Mouse (Mus musculus): ENCODE data around the gene Gm44596.

The Gm44596 gene

DNA sequence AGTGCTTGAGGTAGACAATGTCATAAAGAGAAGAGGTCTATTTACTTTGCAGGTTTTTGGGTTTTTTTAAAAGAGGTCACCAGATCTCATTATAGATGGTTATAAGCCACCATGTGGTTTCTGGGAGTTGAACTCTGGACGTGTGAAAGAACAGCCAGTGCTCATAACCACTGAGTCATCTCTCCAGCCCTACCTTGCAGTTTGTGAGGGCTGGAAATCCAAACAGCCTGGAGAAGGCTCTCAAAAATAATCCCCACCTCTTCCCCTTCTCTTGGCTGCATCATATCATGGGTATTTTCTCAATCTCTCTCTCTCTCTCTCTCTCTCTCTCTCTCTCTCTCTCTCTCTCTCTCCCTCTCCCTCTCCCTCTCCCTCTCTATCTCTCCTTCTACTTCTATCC lies 15.4 kb downstream of the Gm44596 start:
- Histone ChIP-seq H3K27me3 (ENCODE audit: insufficient read depth, low read length) (no peaks in the 10 kb centered on the region), H3K4me1 (replicated peaks; ENCODE audit: low read depth, low read length) (0 out of 2 replicates have a peak, but pooled peaks cover 3% of the 10 kb centered on the region), H3K9me3 (ENCODE audit: low read length) (no peaks in the 10 kb centered on the region), H3K36me3 (ENCODE audit: insufficient read depth, low read length) (no peaks in the 10 kb centered on the region), H3K4me3 (replicated peaks; ENCODE audit: low read length) (no peak overlapping the region)
- no peak for TF ChIP-seq NANOG (IDR thresholded peaks at IDR 0.05; ENCODE audit: borderline replicate concordance, low read length)
- TF ChIP-seq POU5F1 (IDR thresholded peaks at IDR 0.05; ENCODE audit: borderline replicate concordance, low read length) = no peak
- TF ChIP-seq CTCF (conservative IDR thresholded peaks at IDR 0.05; ENCODE audit: low read length) = no peak

GRCm38 (mm10) chr6:128397574-128398261 lies 22.4 kb downstream of the Gm44596 start:
- Histone ChIP-seq H3K9me3 (ENCODE audit: low read length) (no peaks in the 10 kb centered on the region), H3K4me1 (replicated peaks; ENCODE audit: low read depth, low read length) (peaks cover 11% of the 10 kb centered on the region; the same call in 1 of the 2 replicates), H3K4me3 (replicated peaks; ENCODE audit: low read length) (no peak overlapping the region), H3K27me3 (ENCODE audit: insufficient read depth, low read length) (peaks cover 19% of the 10 kb centered on the region), H3K36me3 (ENCODE audit: insufficient read depth, low read length) (no peaks in the 10 kb centered on the region)
- TF ChIP-seq POU5F1 (IDR thresholded peaks at IDR 0.05; ENCODE audit: borderline replicate concordance, low read length) (no peak), NANOG (IDR thresholded peaks at IDR 0.05; ENCODE audit: borderline replicate concordance, low read length) (no peak), CTCF (conservative IDR thresholded peaks at IDR 0.05; ENCODE audit: low read length) (no peak)

DNA sequence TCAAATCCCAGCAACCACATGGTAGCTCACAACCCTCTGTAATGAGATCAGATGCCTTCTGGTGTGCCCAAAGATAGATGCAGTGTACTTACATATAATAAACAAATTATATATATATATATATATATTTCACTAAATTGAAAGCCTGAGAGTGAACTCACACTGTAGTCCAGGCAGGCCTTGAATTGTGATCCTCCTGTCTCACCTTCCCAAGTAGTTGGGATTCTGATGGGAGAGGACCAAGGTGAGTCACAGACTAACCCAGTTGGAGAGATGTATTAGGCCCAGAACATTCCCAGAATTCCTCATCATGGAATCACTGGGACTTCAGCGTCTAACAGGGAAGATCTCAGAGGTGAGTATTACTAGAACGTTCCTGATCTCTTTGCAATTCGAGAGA lies 23.7 kb downstream of the Gm44596 start, which contains the start of gene Nrip2:
Gene Nrip2, plus strand, starts transcription at position 301 of the 400 bp plus-strand sequence.
- peaks cover 19% of the 10 kb centered on the region for H3K27me3 ChIP-seq (ENCODE audit: insufficient read depth, low read length)
- H3K4me3 ChIP-seq (replicated peaks; ENCODE audit: low read length) = peak within 1 kb of the TSS; percentile 30; the same call in 1 of the 2 replicates
- H3K4me1 ChIP-seq (replicated peaks; ENCODE audit: low read depth, low read length) = peaks cover 11% of the 10 kb centered on the region; the same call in 1 of the 2 replicates
- H3K36me3 ChIP-seq (ENCODE audit: insufficient read depth, low read length) = no peaks in the 10 kb centered on the region
- TF ChIP-seq CTCF (conservative IDR thresholded peaks at IDR 0.05; ENCODE audit: low read length) (no peak), POU5F1 (IDR thresholded peaks at IDR 0.05; ENCODE audit: borderline replicate concordance, low read length) (no peak), NANOG (IDR thresholded peaks at IDR 0.05; ENCODE audit: borderline replicate concordance, low read length) (no peak)
- H3K9me3 ChIP-seq (ENCODE audit: low read length) = no peaks in the 10 kb centered on the region

GRCm38 (mm10) chr6:128399421-128400185 lies 24.3 kb downstream of the Gm44596 start:
- Histone ChIP-seq H3K4me1 (replicated peaks; ENCODE audit: low read depth, low read length) (peaks cover 11% of the 10 kb centered on the region; the same call in 1 of the 2 replicates), H3K27me3 (ENCODE audit: insufficient read depth, low read length) (peaks cover 19% of the 10 kb centered on the region), H3K4me3 (replicated peaks; ENCODE audit: low read length) (peak overlapping the region; percentile 30; the same call in 1 of the 2 replicates), H3K9me3 (ENCODE audit: low read length) (no peaks in the 10 kb centered on the region), H3K36me3 (ENCODE audit: insufficient read depth, low read length) (no peaks in the 10 kb centered on the region)
- TF ChIP-seq NANOG (IDR thresholded peaks at IDR 0.05; ENCODE audit: borderline replicate concordance, low read length) (no peak), CTCF (conservative IDR thresholded peaks at IDR 0.05; ENCODE audit: low read length) (no peak), POU5F1 (IDR thresholded peaks at IDR 0.05; ENCODE audit: borderline replicate concordance, low read length) (no peak)

DNA sequence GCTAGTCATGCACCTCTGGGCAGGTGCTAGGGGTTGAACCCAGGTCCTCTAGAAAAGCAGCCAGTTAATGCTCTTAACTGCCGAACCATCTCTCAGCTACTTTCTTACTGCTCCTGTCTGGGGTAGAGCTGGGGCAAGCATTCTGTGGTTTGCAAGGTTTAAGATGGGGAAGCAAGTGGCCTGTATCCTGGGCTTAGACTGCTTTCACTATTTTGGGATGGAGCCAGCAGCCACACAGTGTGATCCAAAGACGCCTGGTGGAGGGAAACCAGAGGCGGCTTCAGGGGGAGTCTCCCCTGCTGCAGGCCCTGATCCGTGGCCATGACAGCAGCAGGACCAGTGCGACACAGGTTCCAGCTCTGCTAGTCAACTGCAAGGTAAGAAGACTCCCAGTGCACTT lies 29.4 kb downstream of the Gm44596 start:
- peaks cover 39% of the 10 kb centered on the region for H3K4me1 ChIP-seq (replicated peaks; ENCODE audit: low read depth, low read length)
- peaks cover 42% of the 10 kb centered on the region for H3K36me3 ChIP-seq (ENCODE audit: insufficient read depth, low read length)
- H3K27me3 ChIP-seq (ENCODE audit: insufficient read depth, low read length) = peaks cover 15% of the 10 kb centered on the region
- H3K9me3 ChIP-seq (ENCODE audit: low read length) = no peaks in the 10 kb centered on the region
- H3K4me3 ChIP-seq (replicated peaks; ENCODE audit: low read length) = no peak overlapping the region
- TF ChIP-seq CTCF (conservative IDR thresholded peaks at IDR 0.05; ENCODE audit: low read length) = no peak
- no peak for TF ChIP-seq NANOG (IDR thresholded peaks at IDR 0.05; ENCODE audit: borderline replicate concordance, low read length)
- TF ChIP-seq POU5F1 (IDR thresholded peaks at IDR 0.05; ENCODE audit: borderline replicate concordance, low read length) = no peak

GRCm38 (mm10) chr6:128408544-128409125 lies 33.3 kb downstream of the Gm44596 start:
- Histone ChIP-seq H3K36me3 (ENCODE audit: insufficient read depth, low read length) (peaks cover 80% of the 10 kb centered on the region), H3K27me3 (ENCODE audit: insufficient read depth, low read length) (no peaks in the 10 kb centered on the region), H3K4me3 (replicated peaks; ENCODE audit: low read length) (peak overlapping the region; percentile 41; the same call in 1 of the 2 replicates), H3K4me1 (replicated peaks; ENCODE audit: low read depth, low read length) (peaks cover 52% of the 10 kb centered on the region), H3K9me3 (ENCODE audit: low read length) (no peaks in the 10 kb centered on the region)
- TF ChIP-seq NANOG (IDR thresholded peaks at IDR 0.05; ENCODE audit: borderline replicate concordance, low read length) = no peak
- no peak for TF ChIP-seq CTCF (conservative IDR thresholded peaks at IDR 0.05; ENCODE audit: low read length)
- TF ChIP-seq POU5F1 (IDR thresholded peaks at IDR 0.05; ENCODE audit: borderline replicate concordance, low read length) = no peak

DNA sequence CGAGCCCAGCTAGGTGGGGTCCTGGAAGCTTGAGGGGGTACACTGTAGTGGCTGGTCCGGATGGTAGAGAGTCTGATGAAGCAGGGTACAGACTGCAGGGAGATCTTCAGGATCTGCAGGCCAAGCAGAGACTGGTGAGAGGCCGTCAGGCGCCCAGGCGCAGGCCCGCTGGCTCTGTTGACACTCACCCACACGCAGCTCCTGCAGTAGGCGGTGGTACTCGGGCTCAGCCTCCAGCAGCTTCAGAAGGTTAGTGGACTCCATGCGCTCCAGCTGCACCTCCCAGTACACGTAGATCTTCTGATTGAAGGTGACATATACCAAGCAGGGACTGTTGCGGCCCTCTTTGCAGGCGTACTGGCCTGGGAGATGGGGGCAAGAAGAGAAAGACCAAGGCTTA lies 35.0 kb downstream of the Gm44596 start:
- Histone ChIP-seq H3K9me3 (ENCODE audit: low read length) (no peaks in the 10 kb centered on the region), H3K36me3 (ENCODE audit: insufficient read depth, low read length) (peaks cover 85% of the 10 kb centered on the region), H3K4me1 (replicated peaks; ENCODE audit: low read depth, low read length) (peaks cover 64% of the 10 kb centered on the region), H3K27me3 (ENCODE audit: insufficient read depth, low read length) (no peaks in the 10 kb centered on the region), H3K4me3 (replicated peaks; ENCODE audit: low read length) (no peak overlapping the region)
- TF ChIP-seq NANOG (IDR thresholded peaks at IDR 0.05; ENCODE audit: borderline replicate concordance, low read length) = no peak
- TF ChIP-seq POU5F1 (IDR thresholded peaks at IDR 0.05; ENCODE audit: borderline replicate concordance, low read length) = no peak
- TF ChIP-seq CTCF (conservative IDR thresholded peaks at IDR 0.05; ENCODE audit: low read length) = no peak

- TF ChIP-seq NANOG (IDR thresholded peaks at IDR 0.05; ENCODE audit: borderline replicate concordance, low read length) = no peak
- TF ChIP-seq POU5F1 (IDR thresholded peaks at IDR 0.05; ENCODE audit: borderline replicate concordance, low read length) = no peak
- TF ChIP-seq CTCF (conservative IDR thresholded peaks at IDR 0.05; ENCODE audit: low read length) = peak; percentile 96
- peaks cover 69% of the 10 kb centered on the region for H3K4me1 ChIP-seq (replicated peaks; ENCODE audit: low read depth, low read length)
- no peak overlapping the region for H3K4me3 ChIP-seq (replicated peaks; ENCODE audit: low read length)
- H3K9me3 ChIP-seq (ENCODE audit: low read length) = no peaks in the 10 kb centered on the region
- H3K36me3 ChIP-seq (ENCODE audit: insufficient read depth, low read length) = peaks cover 86% of the 10 kb centered on the region
- H3K27me3 ChIP-seq (ENCODE audit: insufficient read depth, low read length) = no peaks in the 10 kb centered on the region
Measured at GRCm38 (mm10) chr6:128411115-128411514, 35.8 kb downstream of the Gm44596 start.
